Mouse (Mus musculus): ENCODE measurements around the gene Usp39. TPM values are rescaled to one million over a fixed set of nuclear protein-coding genes. Genes with fewer than 3 reads are reported as not detected.
A peak's percentile ranks its signal among the peaks of the same experiment; 100 is the strongest.

The Usp39 gene
- total and polyA plus RNA-seq, 3 experiments, result 26.3 to 116 (median 100) TPM

- H3K4me1 ChIP-seq (ENCODE audit: insufficient read depth, low read depth, low read length), result peaks cover 67% of the 10 kb centered on the region
- ATAC-seq (ENCODE audit: extremely low read depth, insufficient number of reproducible peaks, low FRiP score, poor library complexity, severe bottlenecking), result no peak
- peak overlapping the region; percentile 90 for H3K4me3 ChIP-seq (ENCODE audit: low read depth, low read length)
- no peak for DNase-seq (ENCODE audit: low spot score)
- no peaks in the 10 kb centered on the region for H3K27me3 ChIP-seq (ENCODE audit: insufficient read depth, low read length)
- peaks cover 52% of the 10 kb centered on the region for H3K36me3 ChIP-seq (replicated peaks)
- TF ChIP-seq GATA1 (IDR thresholded peaks at IDR 0.05; ENCODE audit: borderline replicate concordance, low read length), result no peak
- no peak for TF ChIP-seq GATA2 (IDR thresholded peaks at IDR 0.05; ENCODE audit: borderline replicate concordance, low read depth, low read length)
- no peak for TF ChIP-seq POLR2AphosphoS5 (IDR thresholded peaks at IDR 0.05; ENCODE audit: insufficient replicate concordance, low read depth, low read length)
- H3K9me3 ChIP-seq (replicated peaks), result no peaks in the 10 kb centered on the region
Observed at GRCm38 (mm10) chr6:72344396-72345073, 449 bp downstream of the Usp39 start.

- ATAC-seq (ENCODE audit: extremely low read depth, insufficient number of reproducible peaks, low FRiP score, poor library complexity, severe bottlenecking) (no peak), DNase-seq (ENCODE audit: low spot score) (no peak)
- peaks cover 78% of the 10 kb centered on the region for H3K36me3 ChIP-seq (replicated peaks)
- H3K9me3 ChIP-seq (replicated peaks), result no peaks in the 10 kb centered on the region
- H3K27me3 ChIP-seq (ENCODE audit: insufficient read depth, low read length), result no peaks in the 10 kb centered on the region
- peaks cover 40% of the 10 kb centered on the region for H3K4me1 ChIP-seq (ENCODE audit: insufficient read depth, low read depth, low read length)
- TF ChIP-seq TAL1 (conservative IDR thresholded peaks at IDR 0.05; ENCODE audit: low read depth, low read length) (no peak), GATA2 (IDR thresholded peaks at IDR 0.05; ENCODE audit: borderline replicate concordance, low read depth, low read length) (no peak), GATA1 (IDR thresholded peaks at IDR 0.05; ENCODE audit: borderline replicate concordance, low read length) (no peak), CTCF (IDR thresholded peaks at IDR 0.05; ENCODE audit: low read depth, low read length) (no peak), POLR2AphosphoS5 (IDR thresholded peaks at IDR 0.05; ENCODE audit: insufficient replicate concordance, low read depth, low read length) (no peak)
- no peak overlapping the region for H3K4me3 ChIP-seq (ENCODE audit: low read depth, low read length)
Observed at GRCm38 (mm10) chr6:72340481-72340880, 4.5 kb downstream of the Usp39 start.

GRCm38 (mm10) chr6:72333111-72333510 lies 11.9 kb downstream of the Usp39 start:
- H3K27me3 ChIP-seq (ENCODE audit: insufficient read depth, low read length), result no peaks in the 10 kb centered on the region
- no peak for ATAC-seq (ENCODE audit: extremely low read depth, insufficient number of reproducible peaks, low FRiP score, poor library complexity, severe bottlenecking)
- TF ChIP-seq GATA1 (IDR thresholded peaks at IDR 0.05; ENCODE audit: borderline replicate concordance, low read length) (no peak), CTCF (IDR thresholded peaks at IDR 0.05; ENCODE audit: low read depth, low read length) (no peak), POLR2AphosphoS5 (IDR thresholded peaks at IDR 0.05; ENCODE audit: insufficient replicate concordance, low read depth, low read length) (no peak), TAL1 (conservative IDR thresholded peaks at IDR 0.05; ENCODE audit: low read depth, low read length) (no peak), GATA2 (IDR thresholded peaks at IDR 0.05; ENCODE audit: borderline replicate concordance, low read depth, low read length) (no peak)
- H3K4me1 ChIP-seq (ENCODE audit: insufficient read depth, low read depth, low read length), result peaks cover 15% of the 10 kb centered on the region; the same call in 1 of the 2 replicates
- H3K9me3 ChIP-seq (replicated peaks), result no peaks in the 10 kb centered on the region
- H3K36me3 ChIP-seq (replicated peaks), result peaks cover 99% of the 10 kb centered on the region
- no peak overlapping the region for H3K4me3 ChIP-seq (ENCODE audit: low read depth, low read length)
- no peak for DNase-seq (ENCODE audit: low spot score)

- H3K27me3 ChIP-seq (ENCODE audit: insufficient read depth, low read length), result no peaks in the 10 kb centered on the region
- H3K36me3 ChIP-seq (replicated peaks), result peaks cover 98% of the 10 kb centered on the region
- TF ChIP-seq GATA1 (IDR thresholded peaks at IDR 0.05; ENCODE audit: borderline replicate concordance, low read length) (no peak), CTCF (IDR thresholded peaks at IDR 0.05; ENCODE audit: low read depth, low read length) (no peak), TAL1 (conservative IDR thresholded peaks at IDR 0.05; ENCODE audit: low read depth, low read length) (no peak), POLR2AphosphoS5 (IDR thresholded peaks at IDR 0.05; ENCODE audit: insufficient replicate concordance, low read depth, low read length) (no peak), GATA2 (IDR thresholded peaks at IDR 0.05; ENCODE audit: borderline replicate concordance, low read depth, low read length) (no peak)
- H3K9me3 ChIP-seq (replicated peaks), result no peaks in the 10 kb centered on the region
- H3K4me3 ChIP-seq (ENCODE audit: low read depth, low read length), result no peak overlapping the region
- no peak for ATAC-seq (ENCODE audit: extremely low read depth, insufficient number of reproducible peaks, low FRiP score, poor library complexity, severe bottlenecking)
- no peak for DNase-seq (ENCODE audit: low spot score)
- peaks cover 10% of the 10 kb centered on the region; the same call in 1 of the 2 replicates for H3K4me1 ChIP-seq (ENCODE audit: insufficient read depth, low read depth, low read length)
Observed at GRCm38 (mm10) chr6:72330133-72330532, 14.9 kb downstream of the Usp39 start.

GRCm38 (mm10) chr6:72329019-72329418 lies 16.0 kb downstream of the Usp39 start:
- Histone ChIP-seq H3K36me3 (replicated peaks) (peaks cover 98% of the 10 kb centered on the region), H3K27me3 (ENCODE audit: insufficient read depth, low read length) (no peaks in the 10 kb centered on the region), H3K4me3 (ENCODE audit: low read depth, low read length) (no peak overlapping the region), H3K4me1 (ENCODE audit: insufficient read depth, low read depth, low read length) (peaks cover 15% of the 10 kb centered on the region; the same call in 1 of the 2 replicates), H3K9me3 (replicated peaks) (no peaks in the 10 kb centered on the region)
- no peak for ATAC-seq (ENCODE audit: extremely low read depth, insufficient number of reproducible peaks, low FRiP score, poor library complexity, severe bottlenecking)
- no peak for TF ChIP-seq POLR2AphosphoS5 (IDR thresholded peaks at IDR 0.05; ENCODE audit: insufficient replicate concordance, low read depth, low read length)
- no peak for TF ChIP-seq TAL1 (conservative IDR thresholded peaks at IDR 0.05; ENCODE audit: low read depth, low read length)
- no peak for TF ChIP-seq GATA1 (IDR thresholded peaks at IDR 0.05; ENCODE audit: borderline replicate concordance, low read length)
- no peak for TF ChIP-seq CTCF (IDR thresholded peaks at IDR 0.05; ENCODE audit: low read depth, low read length)
- no peak for TF ChIP-seq GATA2 (IDR thresholded peaks at IDR 0.05; ENCODE audit: borderline replicate concordance, low read depth, low read length)
- no peak for DNase-seq (ENCODE audit: low spot score)

GRCm38 (mm10) chr6:72326274-72326673 lies 18.7 kb downstream of the Usp39 start:
- no peak for TF ChIP-seq POLR2AphosphoS5 (IDR thresholded peaks at IDR 0.05; ENCODE audit: insufficient replicate concordance, low read depth, low read length)
- Histone ChIP-seq H3K4me3 (ENCODE audit: low read depth, low read length) (no peak overlapping the region), H3K9me3 (replicated peaks) (no peaks in the 10 kb centered on the region), H3K4me1 (ENCODE audit: insufficient read depth, low read depth, low read length) (peaks cover 16% of the 10 kb centered on the region; the same call in 1 of the 2 replicates), H3K27me3 (ENCODE audit: insufficient read depth, low read length) (no peaks in the 10 kb centered on the region), H3K36me3 (replicated peaks) (peaks cover 98% of the 10 kb centered on the region)
- ATAC-seq (ENCODE audit: extremely low read depth, insufficient number of reproducible peaks, low FRiP score, poor library complexity, severe bottlenecking) (no peak), DNase-seq (ENCODE audit: low spot score) (no peak)
